Mouse (Mus musculus): ENCODE data around the gene Celf5. TPM values are rescaled to one million over a fixed set of nuclear protein-coding genes. Genes with fewer than 3 reads are reported as not detected.

Gene Celf5
- polyA plus RNA-seq, 1 experiment from 2014 or later = 77.6 TPM

DNA sequence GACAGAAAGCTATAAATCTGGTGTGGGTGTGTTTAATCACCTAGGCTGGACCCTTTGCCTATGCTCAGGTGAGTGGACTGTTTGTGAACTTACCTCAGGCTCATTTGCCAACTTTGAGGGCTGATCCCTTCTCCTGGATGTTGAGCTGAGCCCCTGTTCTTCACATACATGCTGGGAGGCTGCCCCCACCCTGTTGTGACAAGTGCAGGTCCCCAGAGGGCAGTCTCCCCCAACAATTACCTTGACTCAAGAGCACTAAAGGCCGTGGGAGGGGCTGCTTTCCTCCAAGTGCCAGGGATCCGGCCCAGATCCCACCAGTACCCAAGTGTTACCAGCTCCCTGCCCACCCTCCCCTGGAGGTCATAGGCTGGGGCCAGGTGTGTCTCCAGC, 2.5 kb upstream of the Celf5 start:
- Histone ChIP-seq H3K4me2 (no peak overlapping the region), H3K9me3 (no peaks in the 10 kb centered on the region), H3K27me3 (no peaks in the 10 kb centered on the region), H3K4me3 (no peak overlapping the region), H3K36me3 (peaks cover 35% of the 10 kb centered on the region), H3K4me1 (replicated peaks) (peaks cover 26% of the 10 kb centered on the region), H3K9ac (no peak overlapping the region), H3K27ac (replicated peaks) (peak overlapping the region; percentile 44)
- ATAC-seq (ENCODE audit: low FRiP score, low read depth) = no peak
- WGBS = 21% methylated on average over 2 of the region's 2 CpGs

DNA sequence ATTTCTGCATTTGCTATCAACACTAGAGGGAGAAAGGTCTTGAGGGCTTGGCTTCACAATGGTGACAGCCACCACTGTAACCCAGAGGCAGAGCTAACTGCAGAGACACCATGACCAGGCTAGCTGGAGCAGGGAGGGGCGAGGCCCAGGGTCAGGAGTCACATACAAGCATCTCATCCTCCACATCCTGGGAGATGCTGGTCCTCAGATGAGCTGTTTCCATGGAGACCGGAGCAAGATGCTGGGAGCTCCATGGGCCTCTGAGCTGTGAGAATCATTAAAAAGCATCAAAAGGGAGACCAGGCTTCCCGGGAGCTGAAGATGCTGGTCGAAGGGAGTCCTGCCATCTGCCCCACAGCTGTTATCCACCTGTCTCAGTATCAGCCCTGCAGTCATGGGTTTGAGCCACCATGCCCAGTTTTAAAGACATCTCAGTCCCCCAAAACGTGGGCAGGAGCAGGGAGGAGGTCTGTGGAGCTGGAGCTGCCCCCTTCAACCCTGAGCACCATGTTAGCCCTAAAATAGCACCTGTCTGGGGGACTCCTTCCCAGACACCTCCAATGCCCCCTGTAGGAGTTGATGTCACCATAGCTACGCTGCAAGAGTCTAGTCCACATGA, 2.0 kb upstream of the Celf5 start:
- 40% methylated on average over 6 of the region's 6 CpGs for WGBS
- Histone ChIP-seq H3K27ac (replicated peaks) (peak overlapping the region; percentile 44), H3K4me3 (no peak overlapping the region), H3K9me3 (no peaks in the 10 kb centered on the region), H3K4me2 (no peak overlapping the region), H3K27me3 (no peaks in the 10 kb centered on the region), H3K4me1 (replicated peaks) (peaks cover 30% of the 10 kb centered on the region), H3K36me3 (peaks cover 30% of the 10 kb centered on the region), H3K9ac (no peak overlapping the region)
- no peak for ATAC-seq (ENCODE audit: low FRiP score, low read depth)

DNA sequence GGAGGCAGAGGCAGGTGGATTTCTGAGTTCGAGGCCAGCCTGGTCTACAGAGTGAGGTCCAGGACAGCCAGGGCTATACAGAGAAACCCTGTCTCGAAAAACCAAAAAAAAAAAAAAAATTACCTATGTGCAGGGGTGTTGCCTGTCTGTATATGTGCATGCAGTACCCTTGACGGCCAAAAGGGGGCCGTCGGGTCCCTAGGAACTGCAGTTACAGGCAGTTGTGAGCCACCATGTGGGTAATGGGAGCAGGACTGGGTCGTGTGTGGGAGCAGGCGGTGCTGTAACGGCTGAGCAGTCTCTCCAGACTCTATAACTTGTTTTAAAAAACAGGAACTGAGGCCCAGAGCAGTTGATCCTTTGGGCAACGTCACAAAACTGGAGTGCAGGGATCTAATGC, 1.5 kb upstream of the Celf5 start:
- H3K27me3 ChIP-seq = no peaks in the 10 kb centered on the region
- H3K9ac ChIP-seq = no peak overlapping the region
- no peak overlapping the region for H3K4me2 ChIP-seq
- WGBS = 12% methylated on average over 9 of the region's 9 CpGs
- peaks cover 30% of the 10 kb centered on the region for H3K4me1 ChIP-seq (replicated peaks)
- ATAC-seq (ENCODE audit: low FRiP score, low read depth) = no peak
- H3K9me3 ChIP-seq = no peaks in the 10 kb centered on the region
- H3K27ac ChIP-seq (replicated peaks) = peak overlapping the region; percentile 44; the same call in 1 of the 2 replicates
- no peak overlapping the region for H3K4me3 ChIP-seq
- H3K36me3 ChIP-seq = peaks cover 26% of the 10 kb centered on the region

DNA sequence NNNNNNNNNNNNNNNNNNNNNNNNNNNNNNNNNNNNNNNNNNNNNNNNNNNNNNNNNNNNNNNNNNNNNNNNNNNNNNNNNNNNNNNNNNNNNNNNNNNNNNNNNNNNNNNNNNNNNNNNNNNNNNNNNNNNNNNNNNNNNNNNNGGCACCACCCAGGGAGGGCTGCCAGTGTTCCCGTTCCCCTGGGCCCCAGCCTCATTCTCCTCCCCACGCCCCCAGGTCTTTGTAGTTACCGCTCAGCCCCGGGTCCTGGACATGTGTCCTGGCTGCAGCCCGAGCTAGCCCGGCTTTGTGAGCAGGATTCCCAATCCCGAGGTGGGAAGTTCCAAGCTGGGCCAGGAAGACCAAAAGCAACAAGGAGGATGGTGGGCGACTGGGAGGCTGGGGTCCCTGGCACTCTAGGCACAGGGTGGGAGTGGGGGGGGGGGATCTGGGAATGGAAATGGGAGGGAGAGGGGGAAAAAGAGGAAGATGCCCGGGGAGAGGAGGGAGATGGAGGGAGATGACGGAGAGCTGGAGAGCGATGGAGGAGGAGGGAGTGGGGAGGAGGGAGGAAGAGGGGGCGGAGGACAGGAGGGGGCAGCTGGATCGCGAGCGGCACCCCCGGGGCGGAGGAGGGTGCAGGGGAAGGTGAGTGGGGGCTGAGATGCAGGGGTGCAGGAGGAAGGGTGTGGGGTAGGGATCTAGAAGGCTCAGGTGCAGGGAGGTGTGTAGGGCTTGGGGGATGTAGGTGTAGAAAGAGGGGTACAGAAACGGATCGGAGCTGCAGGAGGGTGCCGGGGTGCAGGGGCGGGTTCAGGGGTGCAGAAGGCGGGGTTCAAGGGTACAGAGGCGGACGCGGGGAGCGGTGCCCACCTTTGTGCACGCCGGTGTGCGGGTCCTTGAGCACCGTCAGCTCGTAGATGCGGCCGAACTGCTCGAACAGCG, 640 bp downstream of the Celf5 start:
- H3K27ac ChIP-seq (replicated peaks) = peak overlapping the region; percentile 86
- peak overlapping the region; percentile 88 for H3K9ac ChIP-seq
- no peaks in the 10 kb centered on the region for H3K9me3 ChIP-seq
- peaks cover 47% of the 10 kb centered on the region for H3K4me1 ChIP-seq (replicated peaks)
- peak overlapping the region; percentile 68 for H3K4me3 ChIP-seq
- peak; percentile 35 for ATAC-seq (ENCODE audit: low FRiP score, low read depth)
- peaks cover 10% of the 10 kb centered on the region for H3K36me3 ChIP-seq
- peak overlapping the region; percentile 68 for H3K4me2 ChIP-seq
- H3K27me3 ChIP-seq = no peaks in the 10 kb centered on the region
- WGBS = under 1% methylated on average over 35 of the region's 35 CpGs

DNA sequence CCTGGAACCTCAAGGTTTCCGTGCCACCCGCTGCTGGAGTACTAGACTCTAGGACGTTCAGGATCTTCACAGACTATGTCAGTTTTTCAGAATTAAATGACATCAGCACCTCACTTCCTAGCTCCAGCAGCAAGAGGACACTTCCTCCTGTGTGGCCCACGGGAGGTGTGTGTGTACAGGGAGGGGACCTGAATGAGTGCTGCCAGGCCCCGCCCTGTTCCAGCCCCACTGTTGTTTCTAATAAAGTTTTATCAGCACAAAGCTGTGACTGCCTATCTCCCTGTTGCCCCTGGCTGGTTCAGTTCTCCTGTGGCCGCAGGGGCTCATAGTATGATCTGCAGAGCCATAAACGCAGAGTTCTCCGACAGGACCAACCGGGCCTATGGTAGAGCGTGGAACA, 8.0 kb downstream of the Celf5 start:
- no peak overlapping the region for H3K9ac ChIP-seq
- ATAC-seq (ENCODE audit: low FRiP score, low read depth) = no peak
- H3K4me2 ChIP-seq = no peak overlapping the region
- no peaks in the 10 kb centered on the region for H3K9me3 ChIP-seq
- H3K4me3 ChIP-seq = no peak overlapping the region
- peaks cover 56% of the 10 kb centered on the region for H3K4me1 ChIP-seq (replicated peaks)
- no peak overlapping the region for H3K27ac ChIP-seq (replicated peaks)
- no peaks in the 10 kb centered on the region for H3K27me3 ChIP-seq
- WGBS = 84% methylated on average over 10 of the region's 10 CpGs
- H3K36me3 ChIP-seq = peaks cover 13% of the 10 kb centered on the region

DNA sequence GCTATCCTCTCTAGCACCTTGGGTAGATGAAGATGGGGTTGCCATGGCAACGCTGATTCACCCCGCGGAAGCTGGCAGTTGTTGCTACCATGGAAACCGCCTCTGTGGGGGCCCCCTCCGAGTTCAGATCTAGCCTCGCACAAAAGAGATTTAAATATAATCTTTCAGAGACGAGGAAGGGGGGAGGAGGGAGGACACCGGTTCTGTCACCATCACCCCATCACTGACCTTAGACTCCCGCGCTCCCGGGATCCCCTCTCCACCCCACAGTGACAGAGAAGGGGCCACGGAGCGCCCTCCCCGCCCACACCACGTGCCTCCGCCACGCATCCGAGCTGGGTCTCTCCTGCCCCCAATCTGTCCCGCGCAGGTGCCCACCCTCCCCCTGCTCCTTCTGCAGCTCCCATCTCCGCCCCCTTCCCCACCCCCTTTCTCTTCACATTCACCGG, 9.5 kb downstream of the Celf5 start:
- H3K4me1 ChIP-seq (replicated peaks) = peaks cover 48% of the 10 kb centered on the region
- under 1% methylated on average over 21 of the region's 22 CpGs for WGBS

DNA sequence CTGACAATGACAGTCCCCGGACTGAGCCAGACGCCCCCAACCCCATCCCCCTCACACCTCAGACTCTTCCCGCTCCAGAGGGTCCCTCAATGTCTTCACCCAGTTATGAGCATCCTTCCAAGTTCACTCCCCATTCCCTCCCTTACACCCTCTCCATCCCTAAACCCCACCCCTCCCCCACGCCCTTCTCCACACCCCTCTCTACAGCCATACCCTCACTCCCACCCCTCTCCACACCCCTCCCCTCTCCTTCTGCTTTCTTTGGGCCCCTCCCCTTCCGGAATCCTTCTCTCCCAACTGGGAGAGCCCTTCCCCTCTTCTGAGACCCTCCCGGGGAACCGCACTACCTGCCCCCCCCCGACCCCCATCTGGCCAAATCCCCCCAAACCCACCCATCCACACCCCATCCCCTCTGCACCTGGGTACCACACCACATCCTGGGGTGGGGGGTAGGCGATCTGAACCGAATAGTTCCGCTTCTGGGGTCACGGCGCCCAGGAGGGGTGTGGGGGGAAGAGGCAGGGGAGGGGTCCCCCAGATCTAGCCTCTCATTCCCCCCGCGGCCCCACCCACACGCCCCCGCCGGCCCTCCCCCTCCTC, 10.0 kb downstream of the Celf5 start:
- H3K27ac ChIP-seq (replicated peaks) = peak overlapping the region; percentile 92
- peak overlapping the region; percentile 42 for H3K9ac ChIP-seq
- no peaks in the 10 kb centered on the region for H3K9me3 ChIP-seq
- H3K27me3 ChIP-seq = no peaks in the 10 kb centered on the region
- ATAC-seq (ENCODE audit: low FRiP score, low read depth) = peak; percentile 53
- H3K4me3 ChIP-seq = peak overlapping the region; percentile 45
- H3K4me2 ChIP-seq = peak overlapping the region; percentile 71
- 2% methylated on average over 17 of the region's 18 CpGs for WGBS
- peaks cover 45% of the 10 kb centered on the region for H3K4me1 ChIP-seq (replicated peaks)
- H3K36me3 ChIP-seq = peaks cover 25% of the 10 kb centered on the region

More for the DNA sequence above, 9.5 kb downstream of the Celf5 start:
- Histone ChIP-seq H3K9me3 (no peaks in the 10 kb centered on the region), H3K4me3 (peak overlapping the region; percentile 45), H3K4me2 (peak overlapping the region; percentile 71), H3K36me3 (peaks cover 20% of the 10 kb centered on the region), H3K27me3 (no peaks in the 10 kb centered on the region), H3K27ac (replicated peaks) (peak overlapping the region; percentile 92), H3K9ac (peak overlapping the region; percentile 42)
- ATAC-seq (ENCODE audit: low FRiP score, low read depth) = peak; percentile 88

DNA sequence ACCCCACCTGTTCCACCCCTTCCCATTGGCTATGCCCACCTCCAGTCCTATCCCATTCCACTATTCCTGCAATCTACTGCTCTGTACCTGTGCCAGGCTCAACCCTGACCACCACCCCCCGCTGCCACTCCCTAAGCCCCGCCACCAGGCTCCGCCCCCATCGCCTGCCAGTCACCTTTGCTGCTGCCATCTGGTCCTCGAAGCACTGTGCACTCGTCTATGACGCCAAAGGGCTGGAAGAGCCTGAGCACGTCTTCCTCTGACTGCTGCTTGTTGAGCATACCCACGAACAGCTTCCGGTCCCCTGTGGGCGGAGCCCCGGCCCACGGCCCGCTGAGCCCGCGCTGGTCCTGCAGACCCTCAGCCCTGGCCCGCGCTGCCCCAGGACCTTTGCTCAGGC, 12.1 kb downstream of the Celf5 start:
- ATAC-seq (ENCODE audit: low FRiP score, low read depth) = no peak
- Histone ChIP-seq H3K27me3 (0 out of 2 replicates have a peak, but pooled peaks cover 3% of the 10 kb centered on the region), H3K36me3 (peaks cover 29% of the 10 kb centered on the region), H3K4me2 (no peak overlapping the region), H3K9ac (no peak overlapping the region), H3K4me3 (no peak overlapping the region), H3K9me3 (no peaks in the 10 kb centered on the region), H3K27ac (replicated peaks) (no peak overlapping the region), H3K4me1 (replicated peaks) (peaks cover 37% of the 10 kb centered on the region)
- WGBS = 58% methylated on average over 18 of the region's 18 CpGs

DNA sequence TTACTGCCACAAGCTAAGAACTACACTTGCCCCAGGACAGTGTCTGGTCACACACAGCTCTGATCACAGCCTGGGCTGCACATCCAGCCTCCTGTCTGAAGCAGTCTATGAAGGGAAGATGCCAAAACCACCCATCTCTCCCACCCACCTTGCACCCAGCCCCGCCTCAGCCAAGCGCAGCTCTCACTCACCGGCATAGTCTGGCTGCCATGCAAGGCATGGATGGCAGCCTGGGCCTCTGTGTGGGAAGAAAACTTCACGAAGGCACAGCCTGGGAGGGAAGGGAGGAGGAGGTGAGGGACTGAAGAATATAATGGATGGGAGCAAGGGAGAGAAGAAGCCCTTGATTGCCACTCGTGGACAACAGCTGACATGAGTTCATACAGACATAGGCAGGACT, 13.3 kb downstream of the Celf5 start:
- peaks cover 24% of the 10 kb centered on the region for H3K36me3 ChIP-seq
- H3K9me3 ChIP-seq = no peaks in the 10 kb centered on the region
- H3K4me1 ChIP-seq (replicated peaks) = peaks cover 40% of the 10 kb centered on the region
- ATAC-seq (ENCODE audit: low FRiP score, low read depth) = no peak
- WGBS = 81% methylated on average over 5 of the region's 5 CpGs
- H3K27ac ChIP-seq (replicated peaks) = no peak overlapping the region
- H3K4me2 ChIP-seq = no peak overlapping the region
- 0 out of 2 replicates have a peak, but pooled peaks cover 8% of the 10 kb centered on the region for H3K27me3 ChIP-seq
- no peak overlapping the region for H3K4me3 ChIP-seq
- no peak overlapping the region for H3K9ac ChIP-seq

DNA sequence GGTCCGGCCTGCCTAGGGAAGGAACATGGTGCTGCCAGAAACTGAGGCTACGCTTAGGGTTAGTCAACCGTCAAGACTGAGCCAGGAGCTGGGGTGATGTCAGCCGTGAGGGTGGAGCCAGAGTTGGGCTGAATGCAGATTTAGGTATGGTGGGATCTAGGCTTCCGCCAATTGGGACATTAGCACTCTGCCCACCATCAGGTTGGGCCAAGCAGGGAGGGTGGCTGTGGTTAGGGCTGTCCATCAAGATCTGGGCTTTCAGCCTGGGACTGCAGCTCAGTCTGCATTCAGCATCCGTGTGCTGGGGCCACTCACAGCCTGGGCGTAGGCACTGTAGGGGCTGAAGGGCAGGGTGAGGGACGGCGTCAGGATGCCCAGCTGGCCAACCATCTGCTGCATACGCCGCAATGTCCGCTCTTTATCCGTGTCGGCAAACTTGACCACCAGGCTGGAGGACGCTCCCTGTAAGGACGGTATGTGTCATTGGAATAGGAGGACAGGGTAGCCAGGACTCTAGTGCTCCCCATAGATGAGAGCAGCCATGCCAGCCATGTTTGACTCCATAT, 14.8 kb downstream of the Celf5 start:
- Histone ChIP-seq H3K27me3 (peaks cover 22% of the 10 kb centered on the region), H3K4me2 (no peak overlapping the region), H3K36me3 (peaks cover 24% of the 10 kb centered on the region), H3K9me3 (no peaks in the 10 kb centered on the region), H3K9ac (no peak overlapping the region), H3K4me3 (no peak overlapping the region), H3K27ac (replicated peaks) (no peak overlapping the region), H3K4me1 (replicated peaks) (peaks cover 29% of the 10 kb centered on the region)
- 86% methylated on average over 16 of the region's 16 CpGs for WGBS
- no peak for ATAC-seq (ENCODE audit: low FRiP score, low read depth)

DNA sequence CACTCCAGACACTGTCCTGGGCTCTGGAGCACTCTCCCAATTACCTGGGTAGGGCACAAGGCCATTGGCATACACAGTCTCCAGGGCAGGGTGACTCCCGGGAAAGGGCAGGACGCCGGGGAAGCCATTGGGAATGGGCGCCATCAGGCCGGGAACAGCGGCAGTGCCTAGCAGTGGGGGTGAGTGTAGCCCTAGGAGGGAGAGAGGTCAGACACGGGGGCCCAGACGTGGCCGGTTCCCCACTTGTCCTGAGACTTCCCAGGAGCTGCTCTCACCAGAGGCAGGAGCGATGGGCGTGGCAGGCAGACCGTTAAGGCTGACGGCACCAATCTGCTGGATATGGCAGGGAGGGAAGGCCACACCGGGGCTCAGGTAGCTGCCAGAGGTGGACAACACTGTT, 15.6 kb downstream of the Celf5 start:
- Histone ChIP-seq H3K27me3 (peaks cover 31% of the 10 kb centered on the region), H3K9me3 (no peaks in the 10 kb centered on the region), H3K9ac (no peak overlapping the region), H3K4me2 (no peak overlapping the region), H3K27ac (replicated peaks) (no peak overlapping the region), H3K36me3 (peaks cover 24% of the 10 kb centered on the region), H3K4me1 (replicated peaks) (peaks cover 20% of the 10 kb centered on the region), H3K4me3 (no peak overlapping the region)
- 72% methylated on average over 14 of the region's 14 CpGs for WGBS
- no peak for ATAC-seq (ENCODE audit: low FRiP score, low read depth)

DNA sequence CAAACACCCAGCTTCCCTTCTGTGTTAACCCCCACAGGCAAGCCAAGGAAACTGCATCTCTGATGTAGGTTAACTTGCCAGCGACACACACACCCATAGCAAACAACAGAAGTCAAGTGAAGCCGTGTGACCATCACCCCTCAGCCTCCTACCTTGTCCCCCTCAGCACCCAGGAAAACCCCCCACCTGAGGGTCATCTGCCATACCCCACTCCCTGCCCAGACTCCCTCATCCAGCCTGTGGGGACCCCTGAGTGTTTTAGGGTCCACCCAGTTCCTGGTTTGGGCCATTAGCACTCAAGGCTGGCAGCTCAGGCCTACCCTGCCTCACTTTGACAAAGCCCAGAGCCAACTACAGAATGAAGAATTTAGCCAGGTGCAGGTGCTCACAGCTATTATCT, 16.4 kb downstream of the Celf5 start:
- peaks cover 14% of the 10 kb centered on the region for H3K4me1 ChIP-seq (replicated peaks)
- no peak overlapping the region for H3K4me2 ChIP-seq
- 65% methylated on average over 2 of the region's 2 CpGs for WGBS
- H3K9me3 ChIP-seq = no peaks in the 10 kb centered on the region
- ATAC-seq (ENCODE audit: low FRiP score, low read depth) = no peak
- H3K27ac ChIP-seq (replicated peaks) = no peak overlapping the region
- H3K36me3 ChIP-seq = peaks cover 24% of the 10 kb centered on the region
- H3K4me3 ChIP-seq = no peak overlapping the region
- H3K27me3 ChIP-seq = peaks cover 33% of the 10 kb centered on the region
- no peak overlapping the region for H3K9ac ChIP-seq
